Mouse (Mus musculus) liver, adult (tissue): Measurements from ENCODE around the gene Ptpn3.

Experiments used
- GATA4 ChIP-seq: IDR thresholded peaks from 2 replicates; pipeline ENCODE4 v1.6.1; 2014; ENCODE audit warnings: mild to moderate bottlenecking, low read length; ENCODE audit not compliant: insufficient replicate concordance

The Ptpn3 gene

DNA sequence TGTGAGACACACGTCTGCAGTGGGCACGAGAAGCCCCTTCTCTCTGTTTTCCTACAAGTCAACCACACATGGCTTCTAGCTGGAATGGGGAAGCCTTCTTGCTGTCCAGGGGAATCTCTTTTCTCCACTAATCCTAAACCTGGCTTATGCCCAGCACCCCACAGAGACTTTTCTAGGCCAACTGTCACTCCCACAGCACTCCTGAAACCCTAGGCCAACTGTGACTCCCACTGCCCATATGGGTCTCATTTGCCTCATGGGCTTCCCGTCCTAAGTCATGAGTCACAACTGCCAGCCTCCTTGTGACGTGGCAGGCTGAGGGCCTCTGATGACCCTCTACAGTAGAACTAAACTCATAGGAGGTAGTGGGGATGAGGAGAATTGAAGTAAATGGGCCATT lies 44.9 kb downstream of the Ptpn3 start:
- TF ChIP-seq GATA4: no peak

DNA sequence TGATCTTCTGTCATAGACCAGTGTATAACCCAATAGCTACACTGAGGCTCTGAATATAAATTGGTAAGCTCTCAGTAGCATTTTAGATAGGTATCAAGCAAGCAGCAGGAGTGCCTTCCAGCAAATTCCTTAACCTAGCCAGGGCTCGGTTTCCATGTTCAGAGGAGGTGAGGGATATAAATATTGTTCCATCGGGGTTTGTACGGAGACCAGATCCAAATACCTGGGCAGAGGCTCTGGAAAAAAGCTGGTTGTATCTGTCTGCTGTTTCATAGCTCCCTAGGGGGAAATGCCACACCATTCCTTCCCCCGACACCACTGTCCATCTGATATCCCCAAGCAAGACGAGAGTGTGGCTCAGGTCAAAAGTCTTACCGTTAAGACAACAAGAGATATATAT lies 47.2 kb downstream of the Ptpn3 start:
- TF ChIP-seq GATA4: no peak

DNA sequence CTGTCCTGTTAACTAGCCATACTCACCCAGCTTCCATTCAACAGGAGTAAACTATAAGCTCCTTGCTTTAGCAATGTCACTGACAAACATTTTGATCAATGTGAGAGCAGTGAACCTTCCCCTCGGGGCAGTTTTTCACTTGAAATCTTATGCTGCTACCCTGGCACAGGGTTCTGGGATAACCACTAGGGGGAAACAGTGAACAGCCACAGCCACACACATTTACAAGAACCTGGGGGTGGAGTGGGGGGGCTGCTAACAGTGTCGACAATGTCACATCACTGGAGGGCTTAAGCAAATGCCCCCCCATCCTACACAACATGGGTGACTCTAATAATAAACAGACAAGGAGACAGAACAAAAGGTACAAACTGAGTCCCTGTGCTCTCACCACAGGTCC lies 51.0 kb downstream of the Ptpn3 start:
- no peak for TF ChIP-seq GATA4

DNA sequence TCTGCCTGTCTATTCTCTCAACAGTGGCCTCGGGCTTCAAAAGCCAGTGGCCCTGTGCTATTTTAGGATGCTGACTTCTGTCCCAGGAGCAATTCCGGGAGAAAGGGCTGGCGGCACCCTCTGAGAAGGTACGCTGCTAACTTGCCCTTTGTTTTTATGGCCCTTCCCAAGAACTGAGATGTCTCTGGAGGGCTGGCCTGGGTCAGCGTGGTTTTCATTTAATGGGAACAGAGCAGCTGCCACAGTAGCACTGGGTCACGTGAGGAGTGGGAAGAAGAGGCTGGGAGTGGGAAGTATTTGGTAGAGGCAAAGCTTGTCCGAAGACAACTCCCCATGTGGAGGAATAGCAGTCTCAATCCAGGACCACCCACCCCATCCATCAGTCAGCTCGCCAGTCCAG lies 52.5 kb downstream of the Ptpn3 start:
- no peak for TF ChIP-seq GATA4

DNA sequence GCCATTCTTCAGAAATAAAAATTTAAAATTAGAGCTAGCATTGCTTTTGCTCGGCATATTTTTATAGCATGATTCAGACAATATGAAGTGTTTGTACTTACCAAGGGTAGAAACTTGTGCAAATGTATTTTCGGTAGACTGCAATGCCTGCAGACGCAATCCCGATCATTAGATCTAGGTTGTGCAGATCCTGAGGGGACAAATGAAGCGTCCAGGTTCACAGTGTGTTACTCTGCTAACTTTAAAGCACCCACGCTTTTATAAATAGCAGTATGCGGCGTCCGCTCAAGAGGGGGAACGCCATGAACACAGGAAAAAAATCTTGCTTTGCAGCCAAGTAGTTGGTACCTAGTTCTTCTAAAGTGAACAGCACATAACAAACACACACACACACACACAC lies 56.8 kb downstream of the Ptpn3 start:
- no peak for TF ChIP-seq GATA4

DNA sequence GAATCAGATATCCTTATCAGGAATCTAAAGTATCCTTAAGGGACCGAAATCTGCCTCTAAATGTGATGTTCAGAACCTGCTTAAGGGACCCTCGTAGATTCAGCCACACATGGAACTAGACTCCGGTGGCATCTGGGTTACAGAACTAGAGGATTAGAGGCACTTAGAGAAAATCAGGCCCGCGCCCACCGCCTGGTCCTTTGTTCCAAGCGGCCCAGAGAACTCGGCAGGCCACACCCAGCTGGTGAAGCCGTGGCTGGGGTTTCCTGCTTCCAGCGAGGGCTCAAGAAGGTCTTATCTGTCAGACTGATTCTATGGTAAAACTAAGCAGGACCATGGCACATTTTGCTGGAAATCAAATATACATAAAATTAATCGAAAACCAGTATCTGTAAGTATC lies 58.3 kb downstream of the Ptpn3 start:
- no peak for TF ChIP-seq GATA4

DNA sequence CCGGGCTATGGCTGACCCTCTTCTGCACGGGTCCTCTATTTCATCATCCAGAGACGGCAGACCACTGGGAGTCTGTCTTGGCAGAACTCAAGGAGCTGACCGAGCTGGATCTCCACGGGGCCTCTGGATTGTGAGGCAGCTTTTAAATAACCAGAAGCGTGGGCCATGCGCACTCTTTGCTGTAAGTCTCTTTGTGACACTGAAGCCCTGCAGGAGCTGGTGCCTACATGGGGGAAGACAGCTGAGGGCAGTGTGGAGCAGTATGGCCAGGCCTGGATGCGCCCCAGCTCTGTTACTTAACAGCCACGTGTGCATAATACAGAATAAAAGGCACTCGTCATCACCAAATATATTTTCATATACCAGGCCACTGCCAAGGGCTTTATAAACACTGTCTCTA lies 60.7 kb downstream of the Ptpn3 start:
- TF ChIP-seq GATA4: no peak

DNA sequence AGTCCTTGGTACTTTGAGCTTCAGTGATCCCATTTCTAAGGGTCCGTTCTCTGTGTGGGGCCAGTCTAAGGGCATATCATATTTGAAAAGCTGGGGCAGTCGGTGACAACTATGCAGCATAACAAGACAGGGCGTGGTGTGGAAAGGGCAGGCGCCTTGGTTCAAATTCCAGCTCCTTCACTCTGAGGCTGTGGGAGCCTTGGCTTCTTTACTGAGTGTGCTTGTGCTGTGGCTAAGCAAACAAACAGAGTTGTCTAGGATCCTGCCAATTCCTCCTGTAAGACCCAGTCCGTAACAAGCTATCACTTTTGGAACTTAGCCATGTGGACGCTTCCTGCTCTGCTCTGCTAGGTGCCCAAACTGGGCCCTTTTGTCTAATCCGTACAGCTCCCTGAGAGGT lies 61.5 kb downstream of the Ptpn3 start:
- TF ChIP-seq GATA4: no peak

DNA sequence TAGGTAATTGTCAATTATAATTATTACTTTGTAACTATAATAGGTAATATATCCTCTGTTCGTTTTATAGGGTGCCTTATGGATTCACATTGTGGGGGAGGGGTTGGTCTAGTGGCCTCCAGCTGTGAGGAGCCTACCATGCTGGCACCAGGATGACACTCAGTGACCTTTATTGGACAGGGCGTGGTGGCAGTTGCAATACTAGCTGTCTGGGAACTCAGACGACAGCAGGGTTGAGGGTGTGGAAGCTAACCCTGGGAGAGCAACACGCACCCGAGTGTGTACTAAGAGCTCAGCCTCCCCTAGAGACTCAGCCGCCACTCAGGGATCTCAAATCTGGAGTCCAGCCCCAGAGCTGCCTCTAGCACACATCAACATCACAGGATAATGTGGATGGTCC lies 62.5 kb downstream of the Ptpn3 start:
- TF ChIP-seq GATA4: no peak

DNA sequence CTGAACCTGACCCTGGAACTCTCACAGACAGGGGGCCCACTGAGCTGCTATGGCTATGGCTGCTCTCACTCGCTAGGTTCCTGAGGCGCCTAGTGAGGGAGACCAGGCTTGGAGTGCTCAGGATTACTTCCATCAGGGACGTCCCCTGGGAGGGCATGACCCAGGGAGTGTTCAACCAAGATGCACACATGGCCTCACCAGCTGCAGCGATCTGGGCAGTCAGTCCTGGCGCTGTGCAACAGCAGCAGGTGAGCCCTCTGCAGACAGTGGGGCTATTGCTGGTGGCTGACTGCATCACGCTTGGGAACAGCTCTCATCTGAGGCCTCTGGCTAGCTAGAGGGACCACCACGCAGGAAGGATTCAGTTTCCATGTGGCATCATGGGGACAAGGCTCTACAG lies 63.5 kb downstream of the Ptpn3 start:
- no peak for TF ChIP-seq GATA4

DNA sequence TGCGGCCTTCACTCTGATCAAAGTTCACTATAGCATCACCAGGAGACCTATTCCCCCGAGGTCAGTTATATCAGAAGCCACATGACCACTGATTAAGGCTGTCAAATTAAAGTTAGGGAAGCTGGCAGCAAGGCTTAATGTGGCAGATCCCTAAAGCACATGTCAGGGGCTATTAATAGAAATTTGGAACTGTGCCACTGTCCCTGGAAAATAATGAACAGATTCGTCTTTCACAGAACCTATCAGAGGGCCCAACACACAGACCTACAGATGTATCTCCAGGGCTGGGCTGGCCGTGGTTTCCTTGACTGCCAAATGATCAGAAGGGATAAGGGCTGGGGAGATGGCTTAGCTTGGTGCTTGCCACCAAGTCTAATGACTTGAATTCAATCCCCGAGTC lies 65.1 kb downstream of the Ptpn3 start:
- TF ChIP-seq GATA4: no peak

DNA sequence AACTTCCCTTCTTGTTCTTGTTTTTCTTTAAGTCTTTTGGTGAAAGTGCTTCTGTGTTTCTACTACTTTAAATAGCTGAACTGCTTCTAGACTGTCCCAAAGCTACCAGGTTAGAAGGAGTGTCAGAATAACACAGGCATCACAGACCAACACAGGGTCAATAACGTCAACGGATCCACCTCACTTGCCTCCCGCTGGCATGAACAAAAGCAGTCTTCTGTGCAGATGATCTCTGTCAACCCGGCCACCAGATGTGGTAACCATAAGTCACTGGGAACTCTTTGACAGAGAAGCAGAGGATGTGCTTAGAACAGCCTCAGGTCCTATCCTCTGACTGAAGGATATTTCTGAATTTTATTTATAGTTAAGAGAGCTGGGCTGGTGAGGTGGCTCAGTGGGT lies 65.9 kb downstream of the Ptpn3 start:
- no peak for TF ChIP-seq GATA4

DNA sequence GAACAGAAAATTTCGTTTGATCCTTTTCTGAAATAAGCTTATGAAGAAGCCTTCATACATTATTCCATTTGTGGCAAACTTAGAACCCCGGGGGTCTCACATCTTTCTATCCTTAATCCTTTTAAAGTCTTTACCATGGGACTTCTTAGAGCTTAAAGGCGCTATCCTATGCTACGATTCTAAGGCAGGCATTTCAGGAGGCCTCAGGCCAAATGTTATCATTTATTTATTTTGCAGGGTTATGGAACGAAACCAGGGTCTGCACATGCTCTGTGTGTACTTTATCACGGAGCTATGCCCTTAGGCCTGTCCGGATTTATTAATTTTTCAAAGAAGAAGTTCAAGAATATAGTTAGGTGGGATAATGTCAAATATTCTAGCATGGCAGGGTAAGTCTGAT lies 67.3 kb downstream of the Ptpn3 start:
- no peak for TF ChIP-seq GATA4

DNA sequence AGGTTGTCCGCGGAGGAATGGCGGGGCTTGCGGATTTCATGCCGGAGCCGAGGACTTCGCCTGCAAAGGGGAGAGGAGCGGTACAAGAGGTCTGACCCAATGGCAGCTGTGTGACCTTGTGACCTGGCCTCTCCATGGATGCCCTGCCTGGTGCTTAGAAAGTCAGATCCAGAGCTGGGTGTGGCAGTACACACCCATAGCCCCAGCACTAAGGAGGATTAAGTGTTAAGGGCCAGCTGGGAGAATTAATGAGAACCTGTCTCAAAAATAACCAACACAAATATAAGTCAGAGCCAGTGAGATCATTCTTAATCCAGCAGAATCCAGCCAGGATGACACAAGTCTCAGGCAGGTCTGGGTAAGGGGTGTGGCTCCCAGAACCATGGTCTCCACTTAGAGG lies 69.2 kb downstream of the Ptpn3 start:
- no peak for TF ChIP-seq GATA4

DNA sequence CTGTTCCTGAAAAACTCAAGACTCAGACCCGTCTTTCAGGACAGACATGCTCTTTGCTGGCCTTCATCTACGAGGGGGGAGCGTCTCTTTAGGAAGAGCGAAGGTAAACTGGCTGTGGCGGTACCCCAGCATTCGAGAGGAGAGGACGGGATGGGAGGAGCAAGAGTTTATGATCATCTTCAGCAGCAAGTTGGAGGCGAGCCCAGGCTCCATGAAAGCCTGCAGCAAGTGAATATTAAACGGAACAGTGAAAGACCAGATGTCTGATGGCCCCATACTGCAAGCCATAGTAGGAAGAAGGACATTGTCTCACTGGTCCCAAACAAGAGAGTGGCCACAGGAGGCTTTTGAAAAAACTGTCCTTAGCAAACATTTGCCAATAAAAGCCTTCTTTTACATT lies 70.3 kb downstream of the Ptpn3 start:
- no peak for TF ChIP-seq GATA4

DNA sequence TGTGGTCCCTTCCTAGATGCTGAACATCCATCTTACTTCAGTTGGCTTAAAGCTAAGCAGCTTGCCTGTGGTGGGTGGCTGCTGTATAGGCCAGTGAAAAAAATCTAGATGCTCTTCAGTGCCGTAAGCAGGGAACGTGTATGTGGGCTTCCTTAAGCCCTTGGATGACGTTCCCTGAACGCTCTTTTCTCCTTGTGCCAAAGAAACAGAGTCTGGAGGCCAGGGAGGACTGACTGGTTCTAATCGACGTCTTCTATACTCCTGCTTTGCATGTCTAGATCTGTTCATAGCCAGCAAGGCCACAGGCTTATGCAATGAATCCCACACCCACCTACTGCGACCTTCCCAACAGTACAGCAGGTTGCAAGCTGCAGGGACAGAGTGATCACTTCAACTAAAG lies 71.3 kb downstream of the Ptpn3 start:
- no peak for TF ChIP-seq GATA4

DNA sequence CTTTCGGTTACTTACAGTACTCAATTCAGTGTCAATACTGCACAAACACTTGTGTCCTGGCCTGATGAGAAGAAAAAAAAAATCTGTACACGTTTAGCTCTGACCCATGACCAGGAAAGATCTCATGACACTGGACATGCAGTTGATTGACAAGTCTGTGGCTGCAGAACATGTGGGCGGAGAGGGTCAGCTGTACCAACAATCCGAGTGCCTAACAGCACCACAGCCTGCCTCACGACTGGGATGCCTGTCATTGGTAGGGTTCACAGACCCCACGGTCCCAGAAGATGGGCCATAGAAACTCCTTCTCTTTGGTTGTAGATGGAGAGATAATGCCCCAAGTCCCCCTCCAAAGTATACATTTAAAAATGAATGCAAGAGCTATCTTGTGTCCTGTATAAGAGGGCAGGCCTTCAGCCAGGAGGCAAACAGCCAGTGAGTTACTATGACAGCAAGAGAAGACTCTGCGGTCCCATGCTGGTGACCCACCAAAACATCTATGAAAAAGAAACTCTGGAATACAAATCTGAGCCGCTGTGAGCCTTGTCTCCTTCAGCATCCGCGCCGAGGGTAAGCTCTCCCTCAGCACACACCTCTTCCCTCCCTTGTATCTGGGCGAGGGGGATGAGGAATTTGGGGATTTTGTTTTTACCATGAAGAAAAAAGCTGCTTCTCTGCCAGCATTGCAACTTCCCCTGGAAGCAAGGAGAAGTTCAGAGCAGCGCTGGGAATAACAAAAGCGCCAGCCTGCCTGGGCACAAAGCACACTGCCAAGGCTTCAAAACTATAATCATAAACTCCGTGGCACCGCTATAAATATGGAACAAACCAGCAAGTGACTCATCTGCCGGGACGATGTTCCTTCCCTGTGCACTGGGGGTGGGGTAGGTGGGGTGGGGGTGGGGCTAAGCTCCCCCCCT lies 72.8 kb downstream of the Ptpn3 start:
- no peak for TF ChIP-seq GATA4
